Mouse (Mus musculus) cortical plate, adult 2 months (tissue): ENCODE data around the gene Rgl3. TPM values are rescaled to one million over a fixed set of nuclear protein-coding genes. Genes with fewer than 3 reads are reported as not detected.
A peak's percentile ranks its signal among the peaks of the same experiment; 100 is the strongest.

ENCODE experiments used
- H3K27ac ChIP-seq: fragments of 200-500 bp; 2 replicates; pipeline ENCODE4 v1.5.1; 2012; ENCODE audit warnings: low read length, control low read depth, inconsistent platforms; ENCODE audit not compliant: insufficient read depth
- H3K4me1 ChIP-seq: fragments of 200-500 bp; 2 replicates; pipeline ENCODE4 v1.6.1; 2011; ENCODE audit warnings: low read length; ENCODE audit not compliant: control insufficient read depth, insufficient read depth
- H3K4me3 ChIP-seq: fragments of 200-500 bp; 2 replicates; pipeline ENCODE4 v1.5.1; 2011; ENCODE audit warnings: mild to moderate bottlenecking, low read length, control low read depth; ENCODE audit not compliant: insufficient read depth
- CTCF ChIP-seq: fragments of 200-500 bp; IDR thresholded peaks from 2 replicates; pipeline ENCODE4 v1.5.1; 2011; ENCODE audit warnings: mild to moderate bottlenecking, control low read depth, low read length; ENCODE audit not compliant: insufficient read depth; ENCODE audit errors: extremely low read depth
- POLR2A ChIP-seq: fragments of 200-500 bp; IDR thresholded peaks from 2 replicates; pipeline ENCODE4 v1.6.1; 2011; ENCODE audit warnings: mild to moderate bottlenecking, low read length, control low read depth; ENCODE audit not compliant: insufficient read depth; ENCODE audit errors: extremely low read depth
- polyA plus RNA-seq: library from polyadenylated mRNA; depleted of rRNA; stranded (reverse); fragments of >200 nt; gene quantifications from 2 replicates; pipeline ENCODE4 v1.2.3, GENCODE M21; 2012

The Rgl3 gene
- polyA plus RNA-seq, 1 experiment, result 5.2 TPM

DNA sequence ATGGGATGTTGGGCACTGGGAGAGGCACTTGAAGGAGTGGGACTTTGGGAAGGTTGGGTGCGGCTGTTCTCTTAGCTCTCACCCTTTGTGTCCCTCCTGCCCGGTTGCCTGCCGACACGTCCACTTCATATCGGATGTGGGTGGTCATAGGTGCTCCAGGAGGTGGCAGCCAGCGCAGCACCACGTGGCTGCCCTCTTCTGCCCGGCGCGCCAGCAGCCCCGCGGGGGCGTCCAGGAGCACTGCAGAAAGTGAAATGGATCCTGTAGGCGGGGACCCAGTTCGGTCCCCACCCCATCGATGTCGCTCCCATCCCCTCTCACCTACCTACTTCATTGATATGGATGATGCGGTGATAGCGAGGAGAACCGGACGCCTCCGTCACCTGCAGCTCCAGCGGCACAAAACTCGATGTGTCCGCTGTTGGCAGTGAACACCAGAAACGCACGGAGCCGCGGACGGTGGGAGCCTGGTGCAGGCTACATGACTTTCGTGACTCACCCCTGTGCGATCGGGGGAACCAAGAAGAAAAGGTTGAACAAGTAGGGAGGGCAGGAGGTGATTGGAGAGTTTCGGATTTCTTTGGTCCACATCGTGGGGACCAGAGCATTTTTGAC, 27.8 kb downstream of the Rgl3 start:
- no peak for TF ChIP-seq POLR2A
- TF ChIP-seq CTCF, result no peak
- H3K27ac ChIP-seq, result no peak overlapping the region
- no peaks in the 10 kb centered on the region for H3K4me1 ChIP-seq
- H3K4me3 ChIP-seq, result peak overlapping the region; percentile 23

DNA sequence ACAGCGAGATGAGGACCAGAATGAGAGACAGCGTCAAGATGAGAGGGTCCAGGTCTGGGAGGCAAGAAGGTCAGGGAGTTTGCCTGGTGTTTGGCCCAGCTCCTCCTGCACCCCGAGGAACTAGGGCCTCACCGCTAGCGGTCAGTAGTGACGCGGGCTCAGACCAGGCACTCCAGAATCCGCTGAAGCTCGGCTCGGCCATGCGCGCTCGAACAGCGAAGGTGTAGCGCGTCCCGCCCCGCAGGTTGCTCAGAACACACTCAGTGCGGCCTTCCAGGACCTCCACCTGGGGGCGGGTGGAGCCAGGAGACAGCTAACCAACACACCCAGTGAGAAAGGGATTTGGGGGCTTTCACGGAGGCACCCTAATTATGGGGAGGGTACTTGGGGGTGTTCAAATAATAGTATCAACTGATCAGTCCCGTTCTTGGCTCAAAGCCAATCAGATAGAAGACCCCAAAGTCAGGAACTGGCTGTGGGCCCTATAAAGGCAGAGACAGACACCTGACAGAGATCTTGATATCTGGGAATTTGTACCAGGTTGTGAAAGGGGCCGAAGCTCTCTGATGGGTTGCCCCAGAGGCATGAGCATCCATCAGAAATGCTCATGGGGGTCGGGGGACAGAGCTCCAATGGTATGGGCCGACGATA, 28.6 kb downstream of the Rgl3 start:
- H3K4me3 ChIP-seq, result no peak overlapping the region
- H3K4me1 ChIP-seq, result no peaks in the 10 kb centered on the region
- TF ChIP-seq POLR2A (no peak), CTCF (no peak)
- H3K27ac ChIP-seq, result no peak overlapping the region

DNA sequence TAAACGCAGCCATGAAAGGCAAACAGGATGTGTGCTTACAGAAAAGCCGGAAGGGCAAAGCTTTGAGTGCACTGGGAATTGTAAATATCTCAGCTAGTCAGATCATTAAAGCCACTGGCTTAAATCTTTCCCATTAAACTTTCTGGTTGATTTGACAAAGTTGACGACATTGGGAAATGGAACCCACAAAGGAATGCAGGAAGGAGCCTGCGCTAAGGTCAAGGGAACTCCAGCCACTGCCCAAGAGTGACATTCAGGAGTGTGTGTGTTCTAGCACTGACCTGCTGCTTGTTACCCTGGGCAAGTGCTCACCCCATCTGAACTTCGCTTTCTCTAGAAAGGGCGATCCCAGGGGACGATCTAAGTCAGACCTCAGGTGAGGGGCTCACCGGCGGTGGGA, 29.1 kb downstream of the Rgl3 start:
- no peak for TF ChIP-seq CTCF
- TF ChIP-seq POLR2A, result no peak
- H3K4me3 ChIP-seq, result no peak overlapping the region
- no peaks in the 10 kb centered on the region for H3K4me1 ChIP-seq
- H3K27ac ChIP-seq, result no peak overlapping the region

DNA sequence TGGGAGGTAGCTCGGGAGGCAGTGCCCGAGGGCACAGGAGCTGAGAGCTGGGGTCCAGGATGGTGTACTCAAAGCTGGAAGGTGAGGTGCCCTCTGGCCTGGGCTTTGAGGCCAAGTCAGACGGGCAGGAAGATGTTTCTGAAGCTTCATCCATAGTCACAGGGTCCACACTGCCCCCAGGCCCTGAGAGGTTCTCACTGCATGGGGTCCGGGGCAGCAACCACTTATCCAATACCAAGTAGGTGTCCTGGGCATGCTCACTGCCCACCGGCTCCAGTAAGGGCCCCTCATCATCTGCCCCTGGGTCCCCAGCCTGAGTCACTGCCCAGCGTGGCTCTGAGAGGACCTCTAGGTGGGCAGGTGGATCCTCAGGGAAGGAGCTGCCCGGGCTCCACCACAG, 30.0 kb downstream of the Rgl3 start:
- Histone ChIP-seq H3K4me1 (no peaks in the 10 kb centered on the region), H3K27ac (no peak overlapping the region), H3K4me3 (no peak overlapping the region)
- TF ChIP-seq CTCF (no peak), POLR2A (no peak)

DNA sequence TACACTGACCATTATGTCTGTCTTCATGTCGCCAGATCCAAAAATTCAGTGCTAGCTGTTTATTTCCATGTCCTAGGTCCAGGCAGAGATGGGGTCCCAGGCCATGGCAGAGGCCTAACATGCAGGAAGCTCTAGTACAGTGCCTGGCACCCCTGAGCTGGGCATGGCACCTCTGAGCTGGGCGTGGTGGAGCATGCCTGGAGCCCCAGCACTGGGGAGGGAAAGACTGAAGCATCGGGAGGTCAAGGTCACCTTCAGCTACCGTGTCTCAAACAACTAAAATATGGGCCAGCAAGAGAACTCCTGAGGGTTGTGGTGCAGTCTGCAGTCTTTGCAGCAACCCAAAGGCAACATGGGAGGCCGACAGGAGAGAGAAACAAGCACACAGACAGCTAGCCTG, 30.9 kb downstream of the Rgl3 start:
- no peak overlapping the region for H3K4me3 ChIP-seq
- peaks cover 2% of the 10 kb centered on the region; the same call in 1 of the 2 replicates for H3K4me1 ChIP-seq
- H3K27ac ChIP-seq, result no peak overlapping the region
- TF ChIP-seq CTCF, result no peak
- no peak for TF ChIP-seq POLR2A

DNA sequence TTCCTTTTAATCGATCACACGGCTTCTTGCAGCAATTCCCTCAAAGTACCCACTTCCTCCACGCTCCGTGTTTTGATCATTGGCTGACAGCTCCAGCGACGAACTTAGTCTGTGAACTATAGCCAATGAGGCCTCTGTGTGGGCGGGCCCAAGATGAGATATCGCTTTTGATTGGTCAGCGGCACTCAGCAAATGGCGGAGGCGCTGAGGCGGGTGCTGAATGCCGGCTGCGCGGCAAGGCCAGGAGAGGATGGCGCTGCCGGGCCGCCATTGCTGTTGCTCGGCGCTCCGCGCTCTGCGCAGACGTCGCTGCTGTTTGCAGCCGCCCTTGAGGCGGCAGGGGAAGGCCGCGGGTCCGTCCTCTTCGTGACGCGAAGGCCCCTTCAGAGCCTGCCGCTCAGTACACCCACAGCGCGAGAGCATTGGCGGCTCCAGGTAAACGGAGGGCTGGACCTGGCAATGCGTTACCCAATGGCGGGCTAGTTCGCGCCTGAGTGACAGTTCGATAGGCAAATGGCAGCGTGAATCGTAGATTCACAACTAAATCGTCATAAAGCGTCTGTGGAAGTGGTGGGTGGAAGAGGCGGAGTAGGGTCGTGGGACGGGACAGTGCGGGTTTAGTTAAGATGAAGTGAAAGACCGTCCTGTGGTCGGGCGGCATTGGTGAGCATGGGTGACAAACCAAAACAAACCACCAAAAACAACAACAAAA, 33.5 kb downstream of the Rgl3 start, which contains the start of gene Swsap1:
TSS of gene Swsap1 (plus strand) at position 186 of the 712 bp plus-strand sequence.
- peak within 1 kb of the TSS; percentile 36 for H3K4me3 ChIP-seq
- peak within 1 kb of the TSS; percentile 91 for H3K27ac ChIP-seq
- H3K4me1 ChIP-seq, result peaks cover 5% of the 10 kb centered on the region; the same call in 1 of the 2 replicates
- peak; percentile 70 for TF ChIP-seq POLR2A
- TF ChIP-seq CTCF, result no peak

DNA sequence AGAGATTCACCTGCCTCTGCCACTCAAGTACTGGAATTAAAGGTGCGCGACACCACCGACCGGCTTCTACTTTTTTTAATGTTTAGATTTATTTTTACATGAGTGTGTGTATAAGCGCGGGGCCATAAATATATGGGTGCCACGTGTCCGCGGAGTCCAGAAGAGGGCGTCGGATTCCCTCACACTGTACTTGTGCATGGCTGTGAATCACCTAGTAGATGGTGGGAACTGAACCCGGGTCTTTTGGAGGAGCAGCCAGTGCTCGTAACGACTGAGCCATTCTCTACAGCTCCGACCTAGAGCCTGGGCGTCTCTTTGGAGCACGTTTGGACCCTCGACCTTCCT, 34.0 kb downstream of the Rgl3 start:
- peaks cover 5% of the 10 kb centered on the region; the same call in 1 of the 2 replicates for H3K4me1 ChIP-seq

DNA sequence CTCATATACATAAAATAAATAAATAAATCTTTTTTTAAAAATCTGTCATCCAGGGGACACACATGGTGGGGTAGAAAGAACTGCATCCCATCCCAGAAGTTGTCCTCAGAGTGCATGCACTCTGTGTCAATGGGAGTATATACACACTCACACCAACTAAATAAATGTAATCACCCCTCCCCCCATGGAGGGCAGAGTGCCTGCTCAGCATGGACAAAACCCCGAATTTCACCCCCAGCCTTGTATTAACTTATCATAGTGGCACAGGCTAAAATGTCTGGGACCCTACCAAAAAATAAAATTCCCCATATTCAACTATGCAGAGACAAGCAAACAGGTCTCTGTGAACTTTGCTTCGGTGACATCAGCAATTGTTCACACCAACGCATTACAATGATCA, 34.6 kb downstream of the Rgl3 start:
- no peak for TF ChIP-seq POLR2A
- TF ChIP-seq CTCF, result no peak
- Histone ChIP-seq H3K4me1 (peaks cover 5% of the 10 kb centered on the region; the same call in 1 of the 2 replicates), H3K4me3 (no peak overlapping the region), H3K27ac (no peak overlapping the region)

More for the DNA sequence above, 34.0 kb downstream of the Rgl3 start:
- peak overlapping the region; percentile 3; the same call in 1 of the 2 replicates for H3K27ac ChIP-seq
- peak overlapping the region; percentile 36 for H3K4me3 ChIP-seq
- TF ChIP-seq POLR2A (no peak), CTCF (0 out of 2 replicates have a peak, but pooled peaks have one; percentile 5)

DNA sequence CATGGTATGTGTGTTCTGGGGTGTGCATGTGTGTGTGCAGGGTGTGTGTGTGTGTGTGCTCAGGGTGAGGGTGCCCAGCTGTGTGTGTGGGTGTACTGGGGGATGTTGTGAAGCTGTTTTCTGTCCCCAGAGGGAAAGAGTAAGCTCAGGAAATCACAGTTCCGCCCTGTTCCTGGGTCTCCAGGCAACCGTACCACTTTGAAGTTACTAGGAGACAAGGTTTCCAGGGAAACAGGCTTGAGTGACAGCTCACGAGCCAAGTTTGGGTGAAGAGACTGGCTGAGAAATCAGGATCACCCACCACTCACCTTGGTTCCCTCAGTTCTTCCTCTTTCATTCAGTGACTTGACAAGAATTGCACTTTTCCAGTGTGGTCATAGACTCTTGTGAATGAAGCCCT, 35.6 kb downstream of the Rgl3 start:
- no peak overlapping the region for H3K27ac ChIP-seq
- no peak for TF ChIP-seq POLR2A
- TF ChIP-seq CTCF, result no peak
- H3K4me1 ChIP-seq, result peaks cover 6% of the 10 kb centered on the region; the same call in 1 of the 2 replicates
- no peak overlapping the region for H3K4me3 ChIP-seq
